Mouse (Mus musculus) heart, adult 8-10 months (tissue): ENCODE data around the gene Corin. TPM values are rescaled to one million over a fixed set of nuclear protein-coding genes. Genes with fewer than 3 reads are reported as not detected.

Experiments used
- DNase-seq: peaks from one replicate; pipeline ENCODE4 v3.0.0; 2022; ENCODE audit warnings: low spot score
- total RNA-seq, 4 experiments: library from RNA; stranded (reverse); gene quantifications; 2 replicates each; pipeline ENCODE4 v1.2.4; 2022

Gene Corin
- total RNA-seq, 4 experiments from 2014 or later = 126 to 177 (median 144) TPM

GRCm38 (mm10) chr5:72330648-72331047 lies 173.6 kb downstream of the Corin start:
- DNase-seq = no peak

GRCm38 (mm10) chr5:72329453-72329852 lies 174.8 kb downstream of the Corin start:
- DNase-seq = no peak

GRCm38 (mm10) chr5:72315282-72315681 lies 189.0 kb downstream of the Corin start:
- DNase-seq = no peak

- DNase-seq = no peak
Measured at GRCm38 (mm10) chr5:72298418-72299104, 205.7 kb downstream of the Corin start.

GRCm38 (mm10) chr5:72285077-72285476 lies 219.2 kb downstream of the Corin start:
- DNase-seq = no peak

- DNase-seq = no peak
Measured at GRCm38 (mm10) chr5:72282907-72283306, 221.4 kb downstream of the Corin start.

GRCm38 (mm10) chr5:72269652-72270051 lies 234.6 kb downstream of the Corin start:
- DNase-seq = peak; percentile 57

GRCm38 (mm10) chr5:72269204-72269603 lies 235.1 kb downstream of the Corin start:
- no peak for DNase-seq

- no peak for DNase-seq
Measured at GRCm38 (mm10) chr5:72266955-72267535, 237.2 kb downstream of the Corin start.

- DNase-seq = no peak
Measured at GRCm38 (mm10) chr5:72264195-72264751, 240.0 kb downstream of the Corin start.

- DNase-seq = no peak
Measured at GRCm38 (mm10) chr5:72261802-72262324, 242.4 kb downstream of the Corin start.

GRCm38 (mm10) chr5:72259298-72259621 lies 245.0 kb downstream of the Corin start:
- DNase-seq = no peak

GRCm38 (mm10) chr5:72258409-72259297 lies 245.6 kb downstream of the Corin start:
- no peak for DNase-seq

- DNase-seq = no peak
Measured at GRCm38 (mm10) chr5:72257084-72257483, 247.2 kb downstream of the Corin start.

- no peak for DNase-seq
Measured at GRCm38 (mm10) chr5:72254958-72255357, 249.3 kb downstream of the Corin start.

GRCm38 (mm10) chr5:72250180-72250579 lies 254.1 kb downstream of the Corin start:
- no peak for DNase-seq

Other genes starting within 250 kb of the Corin start
- gene Nfxl1, start 55.2 kb upstream of the Corin start, total RNA-seq = 1 to 10 TPM; 3.2 to 6.6 (median 4.4) TPM
- not detected for gene Zar1, start 76.8 kb upstream of the Corin start, total RNA-seq
- not detected for gene Gm5868, start 83.1 kb upstream of the Corin start, total RNA-seq
- not detected for gene Cnga1, start 139.8 kb upstream of the Corin start, total RNA-seq
- not detected for gene Nipal1, start 143.3 kb upstream of the Corin start, total RNA-seq
- under 1 TPM in 2 of 4 experiments, not detected in 2; 0.06 to 0.08 TPM for gene Txk, start 248.3 kb upstream of the Corin start, total RNA-seq